Mouse (Mus musculus): ENCODE results near the gene Hist1h2ad.
A peak's percentile ranks its signal among the peaks of the same experiment; 100 is the strongest.

The Hist1h2ad gene

DNA sequence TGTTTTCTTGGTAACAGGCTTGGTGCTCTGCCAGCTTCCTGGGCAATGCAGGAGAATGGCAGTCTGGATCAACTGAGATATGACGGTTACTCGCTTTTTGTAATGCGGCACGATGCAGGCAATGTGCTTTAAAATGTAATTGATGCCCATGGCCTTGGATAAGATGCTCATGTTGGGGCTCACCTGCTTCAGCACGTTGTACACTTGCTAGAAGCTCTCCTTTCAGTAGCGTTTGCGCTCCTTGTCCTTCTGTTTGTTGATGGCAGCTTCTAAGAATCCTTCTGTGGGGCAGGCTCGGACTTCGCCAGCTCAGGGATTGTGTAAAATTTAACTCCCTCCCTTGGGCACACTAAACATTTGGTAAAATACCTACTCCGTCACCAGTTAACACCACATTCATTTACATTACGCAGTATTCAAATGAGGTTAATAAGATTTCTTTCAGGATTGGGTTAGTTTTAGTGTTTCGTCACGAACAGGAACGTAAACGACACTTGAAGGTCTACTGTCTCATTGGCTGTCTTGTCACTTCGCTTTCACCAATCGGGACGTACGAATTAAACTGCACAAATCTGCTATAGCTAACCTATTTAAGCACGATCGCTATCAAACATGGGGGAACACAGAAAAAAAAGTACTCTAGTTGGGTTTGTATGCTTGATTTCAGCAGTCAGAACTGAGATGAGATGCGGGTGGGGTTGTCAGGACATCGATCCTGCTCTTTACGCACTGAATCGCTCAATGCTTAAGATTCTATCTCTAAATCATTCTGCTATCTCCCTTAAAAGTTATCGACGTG lies 46.8 kb downstream of the Hist1h2ad start, which contains the start of gene Hist1h2be:
Hist1h2be (minus strand) TSS at position 392 of the 799 bp plus-strand sequence.
- DNase-seq (ENCODE audit: low read depth, low spot score): peak; percentile 97

DNA sequence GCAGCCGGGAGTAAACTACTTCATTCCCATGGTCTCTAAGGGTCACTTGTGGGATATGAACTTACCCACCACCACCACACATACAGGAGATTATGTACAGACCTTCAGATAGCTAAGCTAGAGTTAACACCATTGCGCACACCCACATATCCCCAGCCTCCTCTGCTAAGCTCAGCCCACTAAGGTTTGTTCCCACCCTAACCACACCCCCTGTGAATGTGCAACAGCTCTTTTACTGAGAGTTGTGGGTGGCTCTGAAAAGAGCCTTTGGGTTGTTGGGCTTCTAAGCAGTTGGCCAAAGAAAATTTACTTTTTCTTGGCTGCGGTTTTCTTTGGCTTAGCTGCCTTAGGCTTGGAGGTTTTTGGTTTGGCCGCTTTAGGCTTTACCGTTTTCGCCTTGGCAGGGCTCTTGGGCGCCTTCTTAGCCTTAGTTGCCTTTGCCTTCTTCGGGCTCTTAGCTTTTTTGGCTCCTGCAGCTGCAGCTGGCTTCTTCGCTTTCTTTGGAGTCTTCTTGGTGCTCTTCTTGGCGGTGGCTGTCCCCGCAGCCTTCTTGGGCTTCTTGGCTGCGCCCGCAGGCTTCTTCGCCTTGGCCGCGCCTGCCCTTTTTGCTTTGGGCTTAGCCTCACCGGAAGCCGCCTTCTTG lies 47.5 kb downstream of the Hist1h2ad start:
- DNase-seq (ENCODE audit: low read depth, low spot score): peak; percentile 94

- peak; percentile 75 for DNase-seq (ENCODE audit: low read depth, low spot score)
Measured at GRCm38 (mm10) chr13:23622175-23622671, 48.0 kb downstream of the Hist1h2ad start, which contains the start of gene Hist1h1e. Gene Hist1h1e (minus strand): TSS chr13:23622558.

DNA sequence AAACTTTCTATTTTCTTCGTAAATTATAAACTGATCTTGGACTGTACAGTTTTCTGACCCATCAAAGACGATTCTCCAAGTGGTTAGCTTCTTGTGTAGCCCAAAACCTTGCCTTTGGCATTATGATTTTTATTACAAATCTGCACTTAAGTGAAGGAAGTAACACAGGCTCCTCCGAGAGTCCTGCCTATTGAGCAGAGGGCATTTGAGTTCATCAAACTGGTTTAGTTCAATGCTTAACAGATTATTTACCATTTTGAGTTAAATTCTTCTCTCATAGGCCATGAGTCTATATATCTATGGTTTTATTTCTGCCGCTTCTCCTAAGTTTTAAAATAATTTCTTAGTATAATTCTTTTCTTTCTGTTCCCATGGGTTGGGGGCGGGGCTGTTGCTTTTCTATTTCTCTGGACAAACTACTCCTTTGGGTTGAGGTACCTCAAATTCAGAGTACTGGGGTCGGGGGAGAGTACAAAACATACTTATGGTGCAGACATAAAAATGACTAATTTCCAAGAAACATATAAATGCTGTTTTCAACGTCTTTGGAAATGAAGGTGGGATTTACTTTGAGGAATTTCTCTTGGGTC lies 48.8 kb downstream of the Hist1h2ad start:
- DNase-seq (ENCODE audit: low read depth, low spot score): no peak
